Mouse (Mus musculus) gastrocnemius, postnatal 25 days (tissue): ENCODE results near the gene Thsd4. TPM values are rescaled to one million over a fixed set of nuclear protein-coding genes. Genes with fewer than 3 reads are reported as not detected.

Experiments used
- DNase-seq: peaks from one replicate; pipeline ENCODE4 v3.0.0; 2022
- total RNA-seq, 2 experiments: library from RNA; stranded (reverse); gene quantifications; 1 replicate in 1 of 2; 2 replicates in 1 of 2; pipeline ENCODE4 v1.2.3; 2021

The Thsd4 gene
- total RNA-seq, 2 experiments from 2014 or later, result 0.92 to 2.3 TPM

GRCm38 (mm10) chr9:60380550-60380949 lies 141.3 kb downstream of the Thsd4 start:
- DNase-seq, result no peak

DNA sequence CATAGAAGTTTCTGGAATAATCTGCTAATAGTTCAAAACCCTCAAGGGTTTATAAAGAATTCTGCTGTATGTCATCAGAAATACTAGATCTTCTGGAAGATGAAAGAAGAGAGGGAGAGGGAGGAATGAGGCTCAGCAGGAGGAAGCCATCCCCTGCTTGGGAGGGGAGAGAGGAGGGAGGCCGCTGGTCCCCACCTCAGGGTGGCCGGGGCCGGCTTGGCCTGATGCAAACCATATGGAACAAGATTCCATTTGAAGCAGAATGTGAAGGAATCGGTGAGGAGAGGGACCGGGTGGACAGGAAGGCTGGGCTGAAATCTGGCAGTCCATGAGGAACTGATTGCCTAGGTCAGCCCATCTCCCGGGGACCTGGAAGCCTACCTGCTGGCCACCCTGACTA lies 143.6 kb downstream of the Thsd4 start:
- DNase-seq, result no peak

DNA sequence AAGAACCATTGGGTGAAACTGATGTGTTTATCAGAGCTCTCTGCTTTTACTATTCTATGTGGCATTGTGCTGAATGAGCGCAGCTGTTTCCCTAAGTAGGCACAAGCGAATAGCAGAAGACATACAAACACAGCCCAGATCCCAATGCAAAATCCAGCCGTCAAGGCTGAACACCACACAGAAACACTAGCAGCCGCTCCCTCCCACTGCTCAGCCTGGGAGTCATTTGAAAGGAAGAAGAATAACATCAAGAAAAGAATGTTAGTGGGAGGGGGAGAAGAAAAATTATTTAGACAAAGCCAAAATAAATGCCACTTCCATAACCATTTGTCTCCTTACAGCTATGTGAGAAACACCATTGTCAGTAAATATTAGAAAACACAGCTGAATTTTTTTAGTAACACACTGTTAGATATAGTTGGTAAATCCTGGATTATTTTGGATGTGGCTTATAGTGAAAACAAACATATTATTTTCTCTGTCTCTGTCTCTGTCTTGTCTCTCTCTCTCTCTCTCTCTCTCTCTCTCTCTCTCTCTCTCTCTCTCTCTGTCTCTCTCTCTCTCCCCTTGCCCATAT lies 148.6 kb downstream of the Thsd4 start:
- DNase-seq, result peak; percentile 14

- no peak for DNase-seq
Observed at GRCm38 (mm10) chr9:60368516-60368915, 153.3 kb downstream of the Thsd4 start.

- DNase-seq, result no peak
Observed at GRCm38 (mm10) chr9:60367617-60368305, 154.1 kb downstream of the Thsd4 start.

DNA sequence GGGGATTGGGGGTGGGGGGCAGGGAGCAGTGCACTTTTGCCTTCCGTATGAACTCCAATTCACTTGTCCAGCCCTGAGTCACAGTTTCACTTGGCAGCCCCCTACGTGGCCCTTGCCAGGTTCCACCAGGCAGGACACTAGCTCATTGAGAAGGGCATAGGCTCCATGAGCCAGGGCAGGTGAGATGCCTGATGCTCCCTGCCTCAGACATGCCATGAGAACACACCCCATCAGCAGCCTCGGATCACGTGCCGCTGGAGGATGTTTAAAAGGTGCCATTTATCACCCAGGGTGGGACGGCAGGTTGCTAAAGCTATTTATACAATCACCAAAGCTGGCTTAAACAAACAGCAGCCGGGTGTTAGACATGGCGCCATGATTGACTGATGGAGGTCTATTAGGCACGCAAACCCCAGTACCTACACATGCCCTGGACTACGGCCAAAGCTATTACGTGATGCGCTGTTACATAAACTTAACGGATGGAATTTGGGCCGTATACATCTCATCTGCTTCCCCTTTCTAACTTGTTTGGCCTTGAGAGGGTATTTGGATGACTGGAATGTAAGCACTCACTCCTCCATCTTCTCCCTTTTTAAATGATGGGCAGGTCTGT lies 157.6 kb downstream of the Thsd4 start:
- no peak for DNase-seq

DNA sequence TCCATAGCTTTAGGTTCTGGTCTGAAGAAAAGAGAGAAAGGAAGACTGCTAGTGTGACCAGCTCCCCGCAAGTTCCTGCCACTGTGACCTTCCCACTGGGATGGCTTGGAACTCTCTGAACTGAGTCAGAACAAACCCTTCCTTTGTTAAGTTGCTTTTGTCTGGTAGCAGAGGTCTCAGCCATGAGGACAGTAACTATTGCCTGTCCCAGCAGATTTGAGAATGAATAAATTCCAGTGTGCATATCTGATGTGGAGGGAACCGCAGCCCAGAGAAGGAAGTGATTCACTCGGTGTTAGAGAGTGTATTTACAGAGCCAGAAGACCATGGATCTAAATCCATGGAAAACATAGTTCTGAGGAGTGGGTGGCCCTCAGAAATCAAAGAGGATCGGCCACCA lies 169.5 kb downstream of the Thsd4 start:
- no peak for DNase-seq

GRCm38 (mm10) chr9:60351153-60351552 lies 170.7 kb downstream of the Thsd4 start:
- no peak for DNase-seq

- DNase-seq, result no peak
Observed at GRCm38 (mm10) chr9:60336147-60336546, 185.7 kb downstream of the Thsd4 start.

GRCm38 (mm10) chr9:60335455-60335854 lies 186.4 kb downstream of the Thsd4 start:
- no peak for DNase-seq

- no peak for DNase-seq
Observed at GRCm38 (mm10) chr9:60329911-60330310, 191.9 kb downstream of the Thsd4 start.

DNA sequence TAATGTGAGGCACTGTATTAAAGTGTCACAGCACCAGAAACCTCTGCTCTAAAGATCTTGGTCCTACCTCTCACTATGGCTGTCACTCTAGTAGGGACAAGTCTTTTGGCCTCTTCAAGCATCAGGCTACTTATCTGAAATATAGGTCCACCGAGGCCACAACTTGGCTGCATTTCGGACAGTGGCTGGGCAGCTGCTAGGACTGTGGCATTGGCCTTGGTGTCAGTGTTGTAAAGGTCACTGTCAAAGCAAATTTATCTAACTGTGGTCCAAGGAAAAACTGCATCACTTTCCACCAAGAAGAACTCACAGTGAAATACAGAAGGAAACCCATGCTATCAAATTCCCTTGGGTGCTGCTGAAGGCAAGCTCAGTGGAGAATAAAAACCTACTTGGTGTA lies 197.1 kb downstream of the Thsd4 start:
- no peak for DNase-seq

- DNase-seq, result no peak
Observed at GRCm38 (mm10) chr9:60323435-60323834, 198.4 kb downstream of the Thsd4 start.

DNA sequence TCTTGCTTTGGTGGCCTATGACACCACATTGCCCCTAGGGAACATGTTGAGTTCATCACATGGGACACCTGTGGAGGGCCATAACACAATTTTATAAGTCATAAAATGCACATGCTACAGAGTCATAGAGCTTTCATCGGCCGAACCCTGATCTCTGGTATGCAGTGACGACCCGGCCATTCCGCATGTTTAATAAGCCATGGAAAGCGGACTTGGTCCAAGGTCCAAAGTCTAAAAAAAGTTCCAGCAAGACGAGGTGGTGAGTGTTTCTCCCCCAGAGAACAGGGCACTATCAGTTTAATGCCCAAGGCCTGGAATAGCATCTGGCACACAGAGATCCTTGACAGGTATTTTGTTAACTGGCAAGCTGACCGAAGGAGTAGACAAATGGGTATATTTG lies 204.6 kb downstream of the Thsd4 start:
- no peak for DNase-seq

GRCm38 (mm10) chr9:60316510-60316909 lies 205.3 kb downstream of the Thsd4 start:
- DNase-seq, result peak; percentile 51

GRCm38 (mm10) chr9:60315533-60315932 lies 206.3 kb downstream of the Thsd4 start:
- DNase-seq, result no peak

- DNase-seq, result peak; percentile 38
Observed at GRCm38 (mm10) chr9:60313661-60314060, 208.2 kb downstream of the Thsd4 start.

GRCm38 (mm10) chr9:60312670-60313069 lies 209.2 kb downstream of the Thsd4 start:
- no peak for DNase-seq

DNA sequence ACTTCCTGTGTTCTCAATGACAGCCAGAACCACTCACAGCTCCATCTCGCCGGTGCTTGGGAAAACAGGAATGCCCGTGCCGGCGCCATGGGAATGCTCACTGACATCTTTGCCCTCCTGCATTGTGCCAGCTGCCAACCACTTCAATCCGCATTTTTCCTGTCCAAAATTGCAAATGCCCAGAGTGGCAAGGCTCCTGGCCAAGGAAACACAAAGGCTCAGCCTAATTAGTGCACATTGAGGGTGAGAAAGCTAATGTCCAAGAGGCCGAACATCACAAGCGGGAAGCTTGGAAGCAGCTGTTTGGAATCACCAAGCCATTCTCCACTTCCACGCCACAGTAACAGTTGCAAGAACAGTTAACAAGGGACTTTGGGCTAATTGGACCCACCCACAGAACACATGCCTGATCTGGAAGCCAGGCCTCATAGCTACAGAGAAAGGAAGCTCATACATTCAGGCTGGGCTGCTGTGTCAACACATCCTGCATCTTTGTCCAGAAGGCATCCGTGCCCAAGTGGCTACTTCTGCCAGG lies 210.2 kb downstream of the Thsd4 start:
- peak; percentile 26 for DNase-seq

DNA sequence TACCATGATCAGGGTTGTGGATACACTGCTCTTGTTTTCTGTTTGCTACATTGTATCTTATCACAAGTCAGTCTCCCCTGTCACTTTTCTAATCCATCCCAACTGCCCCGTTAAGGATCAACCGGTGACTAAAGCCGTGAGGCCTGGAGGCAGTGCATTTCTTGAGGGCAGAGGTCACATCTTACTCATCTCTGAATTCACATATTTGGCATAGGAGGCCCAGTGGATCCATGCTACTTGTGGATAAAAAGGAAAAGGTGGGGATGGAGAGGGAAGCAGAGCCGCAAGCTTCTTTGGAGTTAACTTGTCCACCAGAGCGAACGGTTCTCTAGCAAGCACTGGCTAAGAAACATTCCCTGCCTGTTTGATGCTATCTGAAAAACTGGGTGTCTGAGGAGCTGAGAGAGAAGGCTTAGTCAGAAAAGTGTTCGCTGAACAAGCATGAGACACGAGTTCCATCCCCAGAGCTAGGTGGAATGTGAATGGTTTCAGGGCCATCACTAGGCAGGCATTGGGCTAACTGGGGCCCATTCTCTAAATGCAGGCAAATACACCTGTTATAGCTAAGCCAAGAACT lies 211.0 kb downstream of the Thsd4 start:
- no peak for DNase-seq

DNA sequence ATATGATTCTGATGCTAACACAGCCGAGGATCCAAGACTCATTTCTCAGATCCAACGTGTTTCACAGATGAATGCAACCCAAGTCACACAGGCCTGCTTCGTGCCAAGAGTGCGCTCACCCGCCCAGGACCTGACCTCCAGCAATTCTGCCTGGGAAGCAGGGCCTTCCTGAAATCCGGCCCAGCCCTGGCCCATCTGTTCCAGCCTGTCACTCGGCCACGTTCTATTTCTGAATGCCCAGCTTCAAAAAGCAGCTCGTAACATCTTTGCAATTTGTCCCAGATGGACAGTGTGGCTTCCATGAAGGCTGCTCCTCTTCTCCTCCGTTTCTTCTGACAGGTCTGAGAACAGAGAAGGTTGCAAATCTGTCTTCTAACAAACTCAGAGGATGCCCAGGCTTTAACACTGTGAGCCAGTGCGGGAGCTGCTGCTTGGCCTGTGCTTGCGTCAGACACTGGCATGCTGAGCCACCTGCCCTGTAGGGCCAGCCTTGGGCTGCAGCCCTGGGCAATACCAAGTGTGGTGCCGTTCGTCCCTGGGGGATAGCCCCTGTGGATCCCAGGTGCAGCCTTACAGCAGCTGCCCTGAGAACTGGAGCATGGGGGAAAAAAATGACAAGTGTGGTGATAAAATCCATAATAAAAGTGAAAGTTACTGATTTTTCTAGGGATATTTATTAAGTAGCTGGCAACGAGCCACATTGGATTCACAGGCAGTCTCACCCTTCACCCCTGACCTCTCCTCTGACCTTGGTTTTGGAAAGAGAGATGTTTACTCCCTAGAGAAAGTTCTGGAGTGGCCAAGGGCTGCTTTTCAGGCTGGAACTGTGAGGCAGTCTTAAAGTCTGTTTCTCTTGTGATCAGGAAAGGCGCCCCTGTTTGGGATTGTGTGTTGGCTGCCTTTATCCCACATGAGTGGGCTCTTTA lies 211.8 kb downstream of the Thsd4 start:
- peak; percentile 86 for DNase-seq

GRCm38 (mm10) chr9:60308182-60308581 lies 213.7 kb downstream of the Thsd4 start:
- DNase-seq, result no peak
